Mouse (Mus musculus) granulocyte monocyte progenitor cell, adult 5-6 weeks (primary cell): ENCODE results near the gene Gm45062. TPM values are rescaled to one million over a fixed set of nuclear protein-coding genes. Genes with fewer than 3 reads are reported as not detected.

Source experiments
- ATAC-seq: replicated peaks from 2 replicates; pipeline ENCODE4 v1.8.0; 2016; ENCODE audit warnings: mild to moderate bottlenecking, moderate TSS enrichment, inconsistent platforms; ENCODE audit not compliant: poor library complexity, severe bottlenecking
- total RNA-seq, 2 experiments: library from RNA; stranded (forward) in 1 of 2; stranded (reverse) in 1 of 2; fragments of 200-712, 200-1000 nt in 1 of 2; fragments of >200 nt in 1 of 2; fragmentation: Nextera tagmentation in 1 of 2; gene quantifications; 2 replicates each; pipeline ENCODE4 v1.2.3; 2014 to 2017

Gene Gm45062
- total RNA-seq, 2 experiments from 2014 or later: 4.2 to 5.5 TPM

GRCm38 (mm10) chr6:8465985-8466384 lies 206.7 kb downstream of the Gm45062 start:
- ATAC-seq: no peak

- ATAC-seq: no peak
Observed at GRCm38 (mm10) chr6:8467667-8468337, 208.6 kb downstream of the Gm45062 start.

GRCm38 (mm10) chr6:8469918-8470317 lies 210.7 kb downstream of the Gm45062 start:
- ATAC-seq: no peak

GRCm38 (mm10) chr6:8472125-8472524 lies 212.9 kb downstream of the Gm45062 start:
- ATAC-seq: no peak

GRCm38 (mm10) chr6:8472915-8473314 lies 213.7 kb downstream of the Gm45062 start:
- ATAC-seq: no peak

- no peak for ATAC-seq
Observed at GRCm38 (mm10) chr6:8473498-8473897, 214.2 kb downstream of the Gm45062 start.

- no peak for ATAC-seq
Observed at GRCm38 (mm10) chr6:8474316-8474715, 215.1 kb downstream of the Gm45062 start.

- ATAC-seq: no peak
Observed at GRCm38 (mm10) chr6:8474820-8475219, 215.6 kb downstream of the Gm45062 start.

GRCm38 (mm10) chr6:8479176-8479575 lies 219.9 kb downstream of the Gm45062 start:
- ATAC-seq: no peak

GRCm38 (mm10) chr6:8484437-8485275 lies 225.4 kb downstream of the Gm45062 start:
- ATAC-seq: peak; percentile 72

GRCm38 (mm10) chr6:8485414-8486175 lies 226.3 kb downstream of the Gm45062 start:
- ATAC-seq: peak; percentile 34

GRCm38 (mm10) chr6:8486391-8487043 lies 227.3 kb downstream of the Gm45062 start:
- ATAC-seq: no peak

- no peak for ATAC-seq
Observed at GRCm38 (mm10) chr6:8487044-8487853, 228.0 kb downstream of the Gm45062 start.

GRCm38 (mm10) chr6:8488249-8488648 lies 229.0 kb downstream of the Gm45062 start:
- no peak for ATAC-seq

GRCm38 (mm10) chr6:8489266-8489665 lies 230.0 kb downstream of the Gm45062 start:
- ATAC-seq: no peak

GRCm38 (mm10) chr6:8489938-8490585 lies 230.8 kb downstream of the Gm45062 start:
- ATAC-seq: 0 out of 2 replicates have a peak, but pooled peaks have one; percentile 11

GRCm38 (mm10) chr6:8492248-8492647 lies 233.0 kb downstream of the Gm45062 start:
- ATAC-seq: no peak

GRCm38 (mm10) chr6:8495109-8495826 lies 236.0 kb downstream of the Gm45062 start:
- ATAC-seq: peak; percentile 88
